Mouse (Mus musculus): ENCODE data around the gene Slc7a7. TPM values are rescaled to one million over a fixed set of nuclear protein-coding genes. Genes with fewer than 3 reads are reported as not detected.

Gene Slc7a7
- polyA plus RNA-seq, 2 experiments = 4.5 to 7.4 TPM

DNA sequence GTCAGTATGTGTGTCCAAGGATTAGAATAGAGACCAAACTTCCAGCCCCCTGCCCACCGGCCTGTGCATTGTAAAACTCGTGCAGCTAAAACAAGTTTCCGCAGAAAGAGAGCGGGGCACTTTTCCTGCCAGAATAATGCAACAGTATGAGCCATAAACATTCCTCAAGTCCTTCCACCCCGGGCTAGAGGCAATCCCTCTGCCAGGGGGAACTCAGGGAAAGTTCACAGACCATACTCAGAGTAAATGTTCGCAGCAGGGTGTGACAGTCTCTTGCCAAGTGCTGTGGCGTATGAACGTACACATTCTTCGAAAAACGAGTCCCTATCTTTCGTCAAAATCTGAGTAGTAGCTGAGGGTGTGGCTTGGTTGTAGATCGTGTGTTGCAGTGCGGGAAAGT lies 38.0 kb downstream of the Slc7a7 start:
- H3K9me3 ChIP-seq (ENCODE audit: control insufficient read depth, low read length) = no peaks in the 10 kb centered on the region
- no peak overlapping the region for H3K4me2 ChIP-seq (replicated peaks; ENCODE audit: low read depth, low read length, severe bottlenecking)
- no peak overlapping the region for H3K4me3 ChIP-seq (replicated peaks; ENCODE audit: low read length)
- WGBS = 58% methylated on average over 13 of the region's 13 CpGs
- ATAC-seq (ENCODE audit: low FRiP score, low read depth) (no peak), DNase-seq (ENCODE audit: low spot score) (no peak)
- peaks cover 3% of the 10 kb centered on the region; the same call in 1 of the 2 replicates for H3K4me1 ChIP-seq (ENCODE audit: control insufficient read depth, insufficient read depth, low read length)
- H3K27ac ChIP-seq (replicated peaks; ENCODE audit: low read depth, low read length) = no peak overlapping the region
- H3K36me3 ChIP-seq (ENCODE audit: control insufficient read depth, insufficient read depth, low read length) = no peaks in the 10 kb centered on the region
- no peak overlapping the region for H3K9ac ChIP-seq (ENCODE audit: low read depth, low read length, severe bottlenecking)
- no peak for TF ChIP-seq POLR2A (IDR thresholded peaks at IDR 0.05; ENCODE audit: borderline replicate concordance, extremely low read depth, insufficient read depth, insufficient read length)
- H3K27me3 ChIP-seq (ENCODE audit: control insufficient read depth, insufficient read depth, low read length) = no peaks in the 10 kb centered on the region

DNA sequence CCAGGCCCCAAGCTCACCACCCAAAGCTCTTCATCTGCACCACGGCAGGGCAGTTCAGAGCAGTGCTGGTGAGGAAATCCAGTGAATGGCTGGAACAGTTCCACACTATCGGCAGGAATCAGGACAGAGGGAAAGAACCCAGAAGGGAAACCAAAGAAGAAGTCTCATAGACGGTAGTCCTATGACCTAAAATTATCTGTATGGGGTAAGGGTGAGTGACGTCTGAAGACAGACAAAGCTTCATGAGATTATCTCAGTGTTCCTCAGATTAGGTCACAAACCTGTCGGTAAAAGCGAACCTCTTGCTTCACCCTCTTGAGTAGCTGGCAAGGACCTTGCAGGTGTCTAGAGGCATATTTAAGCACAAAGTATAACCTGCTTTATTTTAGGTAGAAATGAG lies 40.4 kb downstream of the Slc7a7 start:
- Histone ChIP-seq H3K27me3 (ENCODE audit: control insufficient read depth, insufficient read depth, low read length) (no peaks in the 10 kb centered on the region), H3K9ac (ENCODE audit: low read depth, low read length, severe bottlenecking) (no peak overlapping the region), H3K9me3 (ENCODE audit: control insufficient read depth, low read length) (no peaks in the 10 kb centered on the region), H3K27ac (replicated peaks; ENCODE audit: low read depth, low read length) (no peak overlapping the region), H3K36me3 (ENCODE audit: control insufficient read depth, insufficient read depth, low read length) (no peaks in the 10 kb centered on the region), H3K4me3 (replicated peaks; ENCODE audit: low read length) (no peak overlapping the region), H3K4me1 (ENCODE audit: control insufficient read depth, insufficient read depth, low read length) (no peaks in the 10 kb centered on the region), H3K4me2 (replicated peaks; ENCODE audit: low read depth, low read length, severe bottlenecking) (no peak overlapping the region)
- whole genome bisulfite sequencing = 84% methylated on average over 6 of the region's 6 CpGs
- no peak for TF ChIP-seq POLR2A (IDR thresholded peaks at IDR 0.05; ENCODE audit: borderline replicate concordance, extremely low read depth, insufficient read depth, insufficient read length)
- no peak for DNase-seq (ENCODE audit: low spot score)
- ATAC-seq (ENCODE audit: low FRiP score, low read depth) = no peak

- no peak overlapping the region for H3K4me3 ChIP-seq (replicated peaks; ENCODE audit: low read length)
- no peaks in the 10 kb centered on the region for H3K4me1 ChIP-seq (ENCODE audit: control insufficient read depth, insufficient read depth, low read length)
- no peak overlapping the region for H3K27ac ChIP-seq (replicated peaks; ENCODE audit: low read depth, low read length)
- WGBS = 80% methylated on average over 3 of the region's 3 CpGs
- peak; percentile 29 for DNase-seq (ENCODE audit: low spot score)
- ATAC-seq (ENCODE audit: low FRiP score, low read depth) = no peak
- no peak overlapping the region for H3K9ac ChIP-seq (ENCODE audit: low read depth, low read length, severe bottlenecking)
- H3K36me3 ChIP-seq (ENCODE audit: control insufficient read depth, insufficient read depth, low read length) = peaks cover 4% of the 10 kb centered on the region
- no peak for TF ChIP-seq POLR2A (IDR thresholded peaks at IDR 0.05; ENCODE audit: borderline replicate concordance, extremely low read depth, insufficient read depth, insufficient read length)
- no peaks in the 10 kb centered on the region for H3K9me3 ChIP-seq (ENCODE audit: control insufficient read depth, low read length)
- no peaks in the 10 kb centered on the region for H3K27me3 ChIP-seq (ENCODE audit: control insufficient read depth, insufficient read depth, low read length)
- no peak overlapping the region for H3K4me2 ChIP-seq (replicated peaks; ENCODE audit: low read depth, low read length, severe bottlenecking)
Measured at GRCm38 (mm10) chr14:54375916-54376315, 41.7 kb downstream of the Slc7a7 start.

GRCm38 (mm10) chr14:54372923-54373322 lies 44.7 kb downstream of the Slc7a7 start:
- no peak for ATAC-seq (ENCODE audit: low FRiP score, low read depth)
- Histone ChIP-seq H3K9ac (ENCODE audit: low read depth, low read length, severe bottlenecking) (no peak overlapping the region), H3K27me3 (ENCODE audit: control insufficient read depth, insufficient read depth, low read length) (no peaks in the 10 kb centered on the region), H3K27ac (replicated peaks; ENCODE audit: low read depth, low read length) (no peak overlapping the region), H3K9me3 (ENCODE audit: control insufficient read depth, low read length) (no peaks in the 10 kb centered on the region), H3K4me2 (replicated peaks; ENCODE audit: low read depth, low read length, severe bottlenecking) (no peak overlapping the region), H3K4me3 (replicated peaks; ENCODE audit: low read length) (no peak overlapping the region), H3K4me1 (ENCODE audit: control insufficient read depth, insufficient read depth, low read length) (no peaks in the 10 kb centered on the region), H3K36me3 (ENCODE audit: control insufficient read depth, insufficient read depth, low read length) (peaks cover 33% of the 10 kb centered on the region)
- DNase-seq (ENCODE audit: low spot score) = no peak
- WGBS = 93% methylated on average over 9 of the region's 9 CpGs
- TF ChIP-seq POLR2A (IDR thresholded peaks at IDR 0.05; ENCODE audit: borderline replicate concordance, extremely low read depth, insufficient read depth, insufficient read length) = no peak

GRCm38 (mm10) chr14:54371460-54371859 lies 46.1 kb downstream of the Slc7a7 start:
- Histone ChIP-seq H3K36me3 (ENCODE audit: control insufficient read depth, insufficient read depth, low read length) (peaks cover 47% of the 10 kb centered on the region), H3K4me1 (ENCODE audit: control insufficient read depth, insufficient read depth, low read length) (no peaks in the 10 kb centered on the region), H3K27me3 (ENCODE audit: control insufficient read depth, insufficient read depth, low read length) (no peaks in the 10 kb centered on the region), H3K9ac (ENCODE audit: low read depth, low read length, severe bottlenecking) (no peak overlapping the region), H3K9me3 (ENCODE audit: control insufficient read depth, low read length) (no peaks in the 10 kb centered on the region), H3K4me3 (replicated peaks; ENCODE audit: low read length) (no peak overlapping the region), H3K4me2 (replicated peaks; ENCODE audit: low read depth, low read length, severe bottlenecking) (no peak overlapping the region), H3K27ac (replicated peaks; ENCODE audit: low read depth, low read length) (no peak overlapping the region)
- ATAC-seq (ENCODE audit: low FRiP score, low read depth) = no peak
- DNase-seq (ENCODE audit: low spot score) = no peak
- WGBS = 97% methylated on average over 10 of the region's 10 CpGs
- no peak for TF ChIP-seq POLR2A (IDR thresholded peaks at IDR 0.05; ENCODE audit: borderline replicate concordance, extremely low read depth, insufficient read depth, insufficient read length)

GRCm38 (mm10) chr14:54370595-54370994 lies 47.0 kb downstream of the Slc7a7 start:
- Histone ChIP-seq H3K4me1 (ENCODE audit: control insufficient read depth, insufficient read depth, low read length) (no peaks in the 10 kb centered on the region), H3K9me3 (ENCODE audit: control insufficient read depth, low read length) (no peaks in the 10 kb centered on the region), H3K27me3 (ENCODE audit: control insufficient read depth, insufficient read depth, low read length) (no peaks in the 10 kb centered on the region), H3K9ac (ENCODE audit: low read depth, low read length, severe bottlenecking) (no peak overlapping the region), H3K36me3 (ENCODE audit: control insufficient read depth, insufficient read depth, low read length) (peaks cover 51% of the 10 kb centered on the region), H3K4me2 (replicated peaks; ENCODE audit: low read depth, low read length, severe bottlenecking) (no peak overlapping the region), H3K27ac (replicated peaks; ENCODE audit: low read depth, low read length) (no peak overlapping the region), H3K4me3 (replicated peaks; ENCODE audit: low read length) (no peak overlapping the region)
- ATAC-seq (ENCODE audit: low FRiP score, low read depth) (no peak), DNase-seq (ENCODE audit: low spot score) (no peak)
- 97% methylated on average over 6 of the region's 6 CpGs for WGBS
- no peak for TF ChIP-seq POLR2A (IDR thresholded peaks at IDR 0.05; ENCODE audit: borderline replicate concordance, extremely low read depth, insufficient read depth, insufficient read length)
